Mouse (Mus musculus) thymus, postnatal 0 days (tissue): Measurements from ENCODE around the gene Smg5. TPM values are rescaled to one million over a fixed set of nuclear protein-coding genes. Genes with fewer than 3 reads are reported as not detected.
"Not testable (repeated sequence)": the region's sequence is repeated elsewhere in the genome, so short reads cannot be mapped to it uniquely, and the experiment has no call there.

ENCODE experiments used
- DNase-seq: peaks from one replicate; pipeline ENCODE4 v3.0.0-alpha.2; 2015; ENCODE audit warnings: low spot score
- polyA plus RNA-seq: library from polyadenylated mRNA; unstranded; fragments of >200 nt; fragmentation: Nextera tagmentation; extraction: Ambion mirVana; gene quantifications from 2 replicates; pipeline ENCODE4 v1.2.1, GENCODE M21; 2015

Smg5 gene
- 30.0 and 35.4 TPM in 2 replicates for polyA plus RNA-seq

DNA sequence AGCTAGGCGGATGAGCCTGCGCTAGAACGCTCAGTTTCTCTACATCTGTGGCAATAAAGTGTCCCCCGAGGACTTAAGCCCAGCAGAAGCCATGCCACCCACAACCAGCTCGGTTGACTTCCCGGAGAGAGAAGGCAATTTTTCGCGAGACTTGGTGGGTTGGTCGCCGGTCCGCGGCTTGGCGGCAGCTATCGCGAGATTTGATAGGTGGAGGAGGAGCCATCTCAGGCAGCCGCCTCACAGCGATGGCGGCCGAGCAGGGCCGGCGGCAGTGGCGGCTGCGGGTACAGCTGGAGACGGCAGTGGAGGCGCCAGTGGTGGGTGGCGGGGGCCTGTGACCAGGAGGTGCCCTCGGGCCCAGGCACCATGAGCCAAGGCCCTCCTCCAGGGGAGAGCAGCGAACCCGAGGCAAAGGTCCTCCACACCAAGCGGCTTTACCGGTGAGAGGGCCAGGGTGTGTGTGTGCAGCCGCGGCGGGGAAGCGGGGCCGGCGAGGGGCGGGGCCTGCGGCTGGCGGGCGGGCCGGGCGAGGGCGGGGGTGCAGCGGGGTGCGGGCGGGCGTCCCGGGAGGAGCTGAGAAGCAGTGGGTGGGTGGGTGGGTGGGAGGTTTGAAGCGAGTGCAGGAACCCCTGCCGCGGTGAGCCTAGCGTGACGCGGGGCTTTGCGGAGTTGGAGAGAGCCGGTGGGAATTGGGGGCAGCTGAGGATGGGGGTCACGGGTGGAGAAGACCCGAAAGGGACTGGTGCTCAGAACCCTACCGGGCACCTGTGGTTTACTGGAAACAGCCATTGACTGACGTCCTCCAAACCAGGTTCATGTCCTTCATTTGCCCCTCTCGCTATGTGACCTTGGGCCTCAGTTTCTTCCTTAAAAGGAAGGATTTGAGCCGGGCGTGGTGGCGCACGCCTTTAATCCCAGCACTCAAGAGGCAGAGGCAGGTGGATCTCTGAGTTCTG is at the start of gene Smg5, which contains the start of gene Tmem79:
Smg5 (plus strand) TSS at position 203 of the 956 bp plus-strand sequence.
Tmem79 (minus strand) TSS at position 91 of the 956 bp plus-strand sequence.
- DNase-seq: peak; percentile 96

GRCm38 (mm10) chr3:88287110-88287509 is 49.0 kb upstream of the Smg5 start, which contains the start of gene Gm38392:
Gene Gm38392 (minus strand): TSS chr3:88287210.
- no peak for DNase-seq

GRCm38 (mm10) chr3:88288133-88288713 is 47.8 kb upstream of the Smg5 start:
- DNase-seq: not testable (repeated sequence)

DNA sequence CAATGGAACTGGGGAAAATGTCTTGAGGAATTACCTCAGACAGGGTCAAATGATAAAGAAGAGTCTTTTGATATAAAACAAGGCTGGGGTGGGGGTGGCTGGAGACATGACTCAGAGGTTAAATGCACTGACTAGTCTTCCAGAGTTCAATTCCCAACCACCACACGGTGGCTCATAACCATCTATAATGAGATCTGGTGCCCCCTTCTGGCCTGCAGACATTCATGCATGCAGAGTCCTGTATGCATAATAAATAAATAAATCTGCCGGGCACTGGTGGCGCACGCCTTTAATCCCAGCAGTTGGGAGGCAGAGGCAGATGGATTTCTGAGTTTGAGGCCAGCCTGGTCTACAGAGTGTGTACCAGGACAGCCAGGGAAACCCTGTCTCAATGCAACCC is 44.1 kb upstream of the Smg5 start:
- peak; percentile 45 for DNase-seq

DNA sequence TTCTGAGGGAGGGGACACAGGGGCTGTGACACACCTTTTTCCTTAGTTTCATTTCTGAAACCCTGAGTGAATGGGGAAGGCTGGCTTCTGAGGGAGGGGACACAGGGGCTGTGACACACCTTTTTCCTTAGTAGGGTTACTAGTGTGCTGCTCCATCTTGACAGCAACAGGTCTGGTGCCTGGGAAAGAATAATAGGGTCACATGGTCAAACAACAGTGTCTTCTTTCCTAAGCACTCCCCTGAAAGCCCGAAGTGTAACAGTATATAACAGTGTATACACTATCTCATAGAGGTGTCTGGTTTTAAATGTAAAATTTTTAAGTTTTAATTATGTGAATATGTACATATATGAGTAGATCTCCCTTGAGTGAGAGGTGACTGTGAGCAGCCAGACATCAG is 40.8 kb upstream of the Smg5 start:
- not testable (repeated sequence) for DNase-seq

DNA sequence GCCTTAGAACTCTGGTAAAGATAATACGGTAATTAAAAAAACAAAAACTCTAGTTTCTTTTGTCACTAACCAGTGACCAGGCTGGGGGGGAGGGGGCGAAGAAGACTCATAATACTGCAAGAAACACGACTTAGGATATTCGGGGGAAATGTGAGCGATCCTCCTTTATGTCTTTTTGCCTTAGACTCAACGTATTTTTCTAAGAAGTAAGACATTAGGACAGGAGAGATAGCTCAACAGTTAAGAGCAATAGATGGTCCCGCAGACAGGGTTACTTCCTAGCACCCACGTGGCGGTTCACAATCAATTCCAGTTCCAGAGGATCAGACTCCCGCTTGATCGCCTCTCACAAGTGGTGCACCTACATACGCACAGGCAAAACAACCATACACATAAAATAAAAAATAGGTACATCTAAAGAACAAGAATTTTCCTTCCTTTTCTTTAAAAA is 39.9 kb upstream of the Smg5 start:
- DNase-seq: no peak

GRCm38 (mm10) chr3:88296561-88297318 is 39.3 kb upstream of the Smg5 start, which contains the start of the genes Tsacc and Cct3:
Gene Tsacc (minus strand): TSS chr3:88296999.
Gene Cct3 (plus strand): TSS chr3:88297116.
- DNase-seq: peak; percentile 99

- no peak for DNase-seq
Observed at GRCm38 (mm10) chr3:88297321-88297851, 38.7 kb upstream of the Smg5 start.

DNA sequence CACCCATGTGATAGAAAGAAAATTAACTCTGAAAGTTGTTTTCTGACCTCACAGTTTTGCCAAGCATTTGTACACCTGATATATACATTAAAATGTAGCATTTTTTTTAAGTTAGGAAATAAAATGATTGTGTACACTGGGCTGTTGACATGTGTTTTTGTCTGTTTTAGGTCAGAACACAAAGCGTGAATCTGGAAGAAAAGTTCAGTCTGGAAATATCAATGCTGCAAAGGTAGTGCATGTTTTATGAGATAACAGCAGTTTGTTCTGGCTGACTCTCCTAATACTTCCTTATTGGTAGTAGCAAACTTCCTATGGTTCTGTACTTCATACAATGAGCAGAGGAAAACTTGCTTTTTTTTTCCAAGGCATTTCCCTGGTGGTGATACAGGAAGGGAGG is 36.9 kb upstream of the Smg5 start:
- no peak for DNase-seq

- peak; percentile 66 for DNase-seq
Observed at GRCm38 (mm10) chr3:88324951-88325405, 11.1 kb upstream of the Smg5 start, which contains the start of gene Glmp. Gene Glmp (plus strand): TSS chr3:88325023.

GRCm38 (mm10) chr3:88328956-88329355 is 7.1 kb upstream of the Smg5 start:
- no peak for DNase-seq

DNA sequence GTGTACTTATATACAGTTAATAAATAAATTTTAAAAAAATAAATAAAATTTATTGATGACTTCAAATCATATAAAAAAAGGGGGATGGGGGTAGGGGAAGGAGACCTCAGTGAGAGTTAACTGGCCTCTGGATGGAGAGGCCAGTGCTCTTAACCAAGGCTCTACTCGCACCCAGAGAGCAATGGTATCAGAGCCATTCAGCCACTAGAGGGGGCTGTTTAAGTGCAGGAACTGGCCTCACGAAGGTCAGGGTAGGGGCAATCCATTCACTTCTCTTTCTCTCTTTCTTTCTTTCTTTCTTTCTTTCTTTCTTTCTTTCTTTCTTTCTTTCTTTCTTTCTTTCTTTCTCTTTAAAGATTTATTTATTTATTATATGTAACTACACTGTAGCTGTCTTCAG is 4.8 kb upstream of the Smg5 start:
- DNase-seq: peak; percentile 73

DNA sequence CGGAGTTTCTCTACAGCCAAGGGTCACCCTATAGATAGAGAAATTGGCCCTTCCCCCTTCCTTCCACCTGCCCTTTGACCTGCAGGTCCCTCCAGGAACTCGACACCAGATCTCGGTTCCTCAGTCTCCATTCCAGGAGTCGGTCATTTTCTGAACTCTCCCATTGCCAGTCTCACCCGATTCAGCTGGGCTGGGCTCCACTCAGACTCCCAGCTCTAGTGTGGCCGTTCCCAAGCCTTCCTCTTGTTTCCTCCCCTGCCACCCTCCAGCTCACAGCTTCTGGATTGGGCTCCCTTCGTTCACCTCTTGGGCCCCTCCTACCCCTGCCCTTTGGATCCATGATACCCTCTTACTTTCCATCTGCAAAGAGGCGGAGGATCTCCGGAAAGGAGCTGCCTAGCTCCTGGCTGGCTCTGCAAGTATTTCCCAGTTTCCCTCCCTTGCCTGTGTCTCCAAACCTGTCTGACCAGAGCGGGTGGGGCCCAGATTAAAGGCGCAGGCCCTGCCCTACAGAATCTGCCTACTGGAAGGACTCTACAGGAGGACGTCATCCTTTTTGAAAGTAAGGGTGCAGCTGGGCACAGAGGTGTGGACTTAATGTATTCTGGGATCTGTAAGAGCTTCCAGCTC is 1.9 kb upstream of the Smg5 start:
- DNase-seq: no peak

GRCm38 (mm10) chr3:88334902-88335435 is 1.1 kb upstream of the Smg5 start:
- no peak for DNase-seq

GRCm38 (mm10) chr3:88335436-88336053 is 515 bp upstream of the Smg5 start:
- DNase-seq: peak; percentile 7

- DNase-seq: peak; percentile 57
Observed at GRCm38 (mm10) chr3:88337367-88338020, 1.4 kb downstream of the Smg5 start.

GRCm38 (mm10) chr3:88338316-88338715 is 2.3 kb downstream of the Smg5 start:
- DNase-seq: no peak

DNA sequence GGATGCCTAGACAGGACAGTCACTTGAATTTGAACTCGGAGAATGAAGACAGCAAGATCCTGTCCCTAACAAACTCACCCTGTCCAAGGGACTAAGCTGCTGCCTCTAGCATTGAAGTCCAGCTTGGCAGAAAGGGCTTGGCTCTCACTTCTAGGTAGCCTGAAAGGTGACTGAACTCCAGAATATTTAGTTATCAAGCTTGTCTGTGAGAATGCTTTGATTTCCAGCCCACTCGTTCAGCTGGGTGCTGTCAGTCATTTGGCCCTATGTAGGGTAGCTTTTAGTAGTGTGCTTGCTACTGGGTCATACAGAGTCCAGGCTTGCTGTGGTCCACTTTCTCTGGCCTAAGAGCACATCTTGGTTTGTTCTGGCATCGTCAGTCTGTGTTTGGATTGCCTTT is 2.9 kb downstream of the Smg5 start:
- no peak for DNase-seq

DNA sequence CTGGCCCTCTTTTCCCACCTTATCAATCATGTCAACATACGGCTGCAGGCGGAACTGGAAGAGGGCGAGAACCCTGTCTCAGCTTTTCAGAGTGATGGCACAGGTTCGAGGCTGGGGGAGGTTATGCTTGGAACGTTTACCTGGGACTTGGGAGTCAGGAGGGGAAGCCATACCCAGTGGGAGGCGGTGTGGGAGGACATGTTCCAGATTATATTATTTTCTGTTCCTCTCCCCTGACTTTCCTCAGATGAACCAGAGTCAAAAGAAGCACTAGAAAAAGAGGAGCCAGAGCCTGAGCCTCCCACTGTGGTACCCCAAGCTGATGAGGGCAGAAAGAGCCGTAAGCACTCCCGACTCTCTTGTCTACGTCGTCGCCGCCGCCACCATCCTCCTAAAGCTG is 14.7 kb downstream of the Smg5 start:
- no peak for DNase-seq
